Mouse (Mus musculus) bone marrow, adult 2 months (tissue): ENCODE measurements at regions not wholly inside any gene's neighbourhood (a gene's known extent, or its start where the extent isn't known, plus 50 kb on each side); places are given as distances from the start of the nearest gene placed in this dataset.

ENCODE experiments used
- H3K27ac ChIP-seq: fragments of 200-500 bp; 2 replicates; pipeline ENCODE4 v1.5.1; 2012; ENCODE audit warnings: low read depth, mild to moderate bottlenecking, control low read depth, inconsistent platforms, low read length; ENCODE audit not compliant: control insufficient read depth, poor library complexity, insufficient read depth
- H3K4me1 ChIP-seq: fragments of 200-500 bp; 2 replicates; pipeline ENCODE4 v1.6.1; 2011; ENCODE audit warnings: low read length; ENCODE audit not compliant: control insufficient read depth, insufficient read depth
- H3K4me3 ChIP-seq: fragments of 200-500 bp; replicated peaks from 2 replicates; pipeline ENCODE3; 2011; ENCODE audit warnings: mild to moderate bottlenecking, low read depth, low read length, control low read depth; ENCODE audit not compliant: control insufficient read depth
- CTCF ChIP-seq: fragments of 200-500 bp; IDR thresholded peaks from 2 replicates; pipeline ENCODE4 v1.5.1; 2011; ENCODE audit warnings: low read length, control low read depth; ENCODE audit not compliant: control insufficient read depth, insufficient read depth
- POLR2A ChIP-seq: fragments of 200-500 bp; IDR thresholded peaks from 2 replicates; pipeline ENCODE4 v1.6.1; 2011; ENCODE audit warnings: low read depth, mild to moderate bottlenecking, control low read depth, low read length, borderline replicate concordance; ENCODE audit not compliant: control insufficient read depth
- WGBS: fragments of 180-500 bp; shearing (Covaris S2); methylation state at CpG from one replicate; pipeline ENCODE4 v1.1.7; 2018; 5-methylcytosine and 5-hydroxymethylcytosine counted together

GRCm38 (mm10) chr13:111204580-111205285, 50.1 kb upstream of the Actbl2 start:
- Histone ChIP-seq H3K4me1 (no peaks in the 10 kb centered on the region), H3K4me3 (no peak overlapping the region), H3K27ac (no peak overlapping the region)
- TF ChIP-seq POLR2A = no peak
- no peak for TF ChIP-seq CTCF
- 75% methylated on average over 11 of the region's 11 CpGs for WGBS
